Mouse (Mus musculus) thymus, postnatal 4 days (tissue): Measurements from ENCODE around the gene Pigk.

Source experiments
- DNase-seq: peaks from one replicate; pipeline ENCODE4 v3.0.0; 2021

Gene Pigk

GRCm38 (mm10) chr3:153018051-153018450, 304.2 kb downstream of the Pigk start:
- no peak for DNase-seq

- no peak for DNase-seq
Measured at GRCm38 (mm10) chr3:153024016-153024415, 310.1 kb downstream of the Pigk start.
